Mouse (Mus musculus) cerebellum, postnatal 36 days (tissue): Measurements from ENCODE around the gene Cdh5.
"Not testable (repeated sequence)": the region's sequence is repeated elsewhere in the genome, so short reads cannot be mapped to it uniquely, and the experiment has no call there.

Experiments
- DNase-seq, 2 experiments: peaks; one replicate each; pipeline ENCODE4 v3.0.0; 2021 to 2022; ENCODE audit warnings: mixed read lengths in 2 of 2

The Cdh5 gene

GRCm38 (mm10) chr8:104093336-104093735, 8.1 kb upstream of the Cdh5 start:
- DNase-seq = no peak

GRCm38 (mm10) chr8:104095595-104095994, 5.8 kb upstream of the Cdh5 start:
- DNase-seq = no peak

GRCm38 (mm10) chr8:104096644-104097043, 4.8 kb upstream of the Cdh5 start:
- no peak for DNase-seq

GRCm38 (mm10) chr8:104098671-104099346, 2.6 kb upstream of the Cdh5 start:
- DNase-seq = peak; percentile 18 to 32

GRCm38 (mm10) chr8:104099347-104100099, 1.9 kb upstream of the Cdh5 start:
- peak; percentile 43 to 64 for DNase-seq

GRCm38 (mm10) chr8:104100724-104101123, 701 bp upstream of the Cdh5 start:
- not testable (repeated sequence) for DNase-seq

- DNase-seq = no peak
Observed at GRCm38 (mm10) chr8:104103462-104103861, 2.0 kb downstream of the Cdh5 start.

GRCm38 (mm10) chr8:104105768-104106167, 4.3 kb downstream of the Cdh5 start:
- DNase-seq = no peak

GRCm38 (mm10) chr8:104106276-104106946, 5.0 kb downstream of the Cdh5 start:
- no peak for DNase-seq

- no peak for DNase-seq
Observed at GRCm38 (mm10) chr8:104107111-104107510, 5.7 kb downstream of the Cdh5 start.

- DNase-seq = no peak
Observed at GRCm38 (mm10) chr8:104108048-104108447, 6.6 kb downstream of the Cdh5 start.

GRCm38 (mm10) chr8:104110498-104111134, 9.2 kb downstream of the Cdh5 start:
- no peak for DNase-seq

- no peak for DNase-seq
Observed at GRCm38 (mm10) chr8:104121640-104122416, 20.4 kb downstream of the Cdh5 start.

GRCm38 (mm10) chr8:104123080-104123657, 21.7 kb downstream of the Cdh5 start:
- DNase-seq = no peak

GRCm38 (mm10) chr8:104124534-104124933, 23.1 kb downstream of the Cdh5 start:
- DNase-seq = no peak

- DNase-seq = no peak
Observed at GRCm38 (mm10) chr8:104127160-104127883, 25.9 kb downstream of the Cdh5 start.

GRCm38 (mm10) chr8:104130916-104131315, 29.5 kb downstream of the Cdh5 start:
- DNase-seq = no peak

- no peak for DNase-seq
Observed at GRCm38 (mm10) chr8:104131414-104131975, 30.1 kb downstream of the Cdh5 start.

- DNase-seq = no peak
Observed at GRCm38 (mm10) chr8:104134521-104134920, 33.1 kb downstream of the Cdh5 start.

GRCm38 (mm10) chr8:104136277-104136676, 34.9 kb downstream of the Cdh5 start:
- DNase-seq = no peak

- DNase-seq = no peak
Observed at GRCm38 (mm10) chr8:104137636-104138035, 36.2 kb downstream of the Cdh5 start.
